Mouse (Mus musculus) MEL (cell line): ENCODE measurements around the gene Ifi35.

Experiments
- CTCF ChIP-seq, 3 experiments: IDR thresholded peaks in 2 of 3; conservative IDR thresholded peaks in 1 of 3; 2 replicates each; pipeline ENCODE4 v1.5.1; 2011 to 2012; ENCODE audit warnings: low read length in 3 of 3, low read depth in 2 of 3, mild to moderate bottlenecking in 2 of 3, improper control_type of control experiment in 1 of 3, inconsistent platforms in 1 of 3, mixed read lengths in 1 of 3, moderate library complexity in 1 of 3; ENCODE audit not compliant: control insufficient read depth in 1 of 3, insufficient read depth in 1 of 3, poor library complexity in 1 of 3, severe bottlenecking in 1 of 3
- EP300 ChIP-seq, 2 experiments: IDR thresholded peaks; 2 replicates each; pipeline ENCODE4 v1.6.1; 2011; ENCODE audit warnings: improper control_type of control experiment in 2 of 2, low read length in 2 of 2, low read depth in 1 of 2, mild to moderate bottlenecking in 1 of 2
- KAT2A ChIP-seq: conservative IDR thresholded peaks from 2 replicates; pipeline ENCODE4 v1.6.1; 2012; ENCODE audit warnings: low read depth, low read length, improper control_type of control experiment, inconsistent platforms
- MAFK ChIP-seq: IDR thresholded peaks from 2 replicates; pipeline ENCODE4 v1.6.1; 2011; ENCODE audit warnings: low read depth, mild to moderate bottlenecking, low read length, improper control_type of control experiment, borderline replicate concordance
- MXI1 ChIP-seq: IDR thresholded peaks from 2 replicates; pipeline ENCODE4 v1.6.1; 2011; ENCODE audit warnings: mild to moderate bottlenecking, low read depth, low read length, improper control_type of control experiment
- MYC ChIP-seq: IDR thresholded peaks from 2 replicates; pipeline ENCODE4 v1.6.1; 2011; ENCODE audit warnings: low read depth, mild to moderate bottlenecking, low read length, improper control_type of control experiment, moderate library complexity
- NELFE ChIP-seq: IDR thresholded peaks from 2 replicates; pipeline ENCODE4 v1.6.1; 2011; ENCODE audit warnings: low read depth, low read length, improper control_type of control experiment
- SMC3 ChIP-seq: IDR thresholded peaks from 2 replicates; pipeline ENCODE4 v1.6.1; 2011; ENCODE audit warnings: low read depth, low read length, improper control_type of control experiment

DNA sequence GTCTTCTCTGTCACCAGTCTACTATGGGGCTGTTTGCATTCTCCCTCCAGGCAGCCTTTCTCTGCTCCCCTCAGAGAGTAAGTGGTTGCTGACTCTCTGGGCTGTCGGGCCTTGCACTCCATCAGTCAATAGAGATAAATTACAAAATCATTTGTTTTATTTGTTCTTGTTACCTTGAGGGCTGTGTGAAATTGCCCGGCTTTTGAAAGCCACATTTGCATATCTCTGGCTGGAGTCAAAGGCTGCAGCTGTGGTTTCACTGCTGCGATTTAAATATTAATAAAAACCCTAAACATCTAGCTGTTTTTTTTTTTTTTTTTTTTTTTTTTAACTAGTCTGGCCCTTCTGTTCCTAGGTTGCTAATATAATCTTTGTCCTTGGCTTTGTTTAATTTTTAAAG, 35.6 kb downstream of the Ifi35 start:
- TF ChIP-seq EP300 (IDR thresholded peaks at IDR 0.05; ENCODE audit: low read depth in 1 of 2, low read length in 2 of 2): no peak; a peak in 1 of 4 replicates
- no peak for TF ChIP-seq KAT2A
- no peak for TF ChIP-seq NELFE
- no peak for TF ChIP-seq CTCF (IDR thresholded peaks at IDR 0.05 in 2 of 3, conservative IDR thresholded peaks at IDR 0.05 in 1 of 3; ENCODE audit: control insufficient read depth in 1 of 3, insufficient read depth in 1 of 3, low read depth in 2 of 3, low read length in 3 of 3, poor library complexity in 1 of 3, severe bottlenecking in 1 of 3)
- TF ChIP-seq MXI1: no peak
- TF ChIP-seq MYC: no peak
- TF ChIP-seq SMC3: no peak
- TF ChIP-seq MAFK: no peak
